Mouse (Mus musculus): Measurements from ENCODE around the gene Agtpbp1.

DNA sequence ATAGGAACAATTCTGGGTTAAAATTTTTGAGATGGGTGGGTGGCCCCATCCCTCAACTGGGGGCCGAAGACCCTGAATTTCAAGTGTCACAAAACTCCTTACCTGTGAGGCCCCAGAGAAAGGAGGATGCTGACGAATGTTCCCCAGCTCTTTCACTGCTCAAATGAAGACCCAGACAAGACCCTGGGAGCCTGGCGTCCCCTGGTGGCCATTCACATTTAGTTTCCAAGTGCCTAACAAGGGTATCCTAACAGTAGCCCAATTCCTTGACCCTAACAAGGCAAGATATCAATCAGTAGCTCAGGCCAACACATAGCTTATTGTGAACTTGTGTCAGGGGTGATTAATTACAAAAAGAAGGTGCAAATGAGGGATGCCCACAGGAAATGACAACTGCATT lies 187.5 kb downstream of the Agtpbp1 start:
- TF ChIP-seq CTCF (IDR thresholded peaks at IDR 0.05; ENCODE audit: insufficient read depth, low read depth, low read length) (0 out of 2 replicates have a peak, but pooled peaks have one; percentile 9), POLR2A (IDR thresholded peaks at IDR 0.05; ENCODE audit: insufficient read depth, low read depth, low read length) (no peak)
